Mouse (Mus musculus): Measurements from ENCODE around the gene Gm20696. TPM values are rescaled to one million over a fixed set of nuclear protein-coding genes. Genes with fewer than 3 reads are reported as not detected.

Gene Gm20696
- total and polyA plus RNA-seq, 2 experiments from 2014 or later = 2.5 to 3.6 TPM

DNA sequence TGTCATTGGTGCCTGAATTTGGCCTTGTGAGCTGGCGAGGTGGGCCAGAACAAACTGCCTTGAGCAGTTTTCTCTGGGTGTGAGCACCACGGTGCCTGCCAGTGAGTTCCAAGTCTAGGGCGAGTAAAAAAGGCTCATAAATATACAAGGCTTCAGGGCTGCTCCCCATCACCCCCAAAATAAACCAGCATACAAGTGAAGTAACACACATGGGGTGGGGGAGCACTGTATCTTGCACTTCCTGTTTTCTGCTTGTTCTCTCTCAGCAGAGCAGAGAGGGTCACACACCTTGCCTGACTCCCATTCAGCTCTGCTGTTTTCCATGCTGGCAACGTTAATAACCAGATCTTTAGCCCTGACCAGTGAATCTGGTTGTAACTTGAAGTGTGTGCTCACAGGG, 29.1 kb downstream of the Gm20696 start:
- no peak for ATAC-seq
- 0 out of 2 replicates have a peak, but pooled peaks cover 6% of the 10 kb centered on the region for H3K36me3 ChIP-seq (ENCODE audit: insufficient read depth, low read length)
- H3K27ac ChIP-seq = no peak overlapping the region
- H3K9ac ChIP-seq (replicated peaks; ENCODE audit: low read length) = no peak overlapping the region
- no peaks in the 10 kb centered on the region for H3K27me3 ChIP-seq (ENCODE audit: insufficient read depth, low read length)
- TF ChIP-seq CTCF (IDR thresholded peaks at IDR 0.05; ENCODE audit: low read depth) = no peak
- no peak for DNase-seq (ENCODE audit: low spot score)
- H3K4me2 ChIP-seq (ENCODE audit: low read depth, low read length) = no peak overlapping the region
- 83% methylated on average over 4 of the region's 4 CpGs for WGBS
- H3K4me3 ChIP-seq (ENCODE audit: low read length) = no peak overlapping the region
- H3K9me3 ChIP-seq (ENCODE audit: low read length) = no peaks in the 10 kb centered on the region
- H3K4me1 ChIP-seq (ENCODE audit: insufficient read depth, low read length) = no peaks in the 10 kb centered on the region

GRCm38 (mm10) chr6:99636801-99637200, 29.8 kb downstream of the Gm20696 start:
- TF ChIP-seq CTCF (IDR thresholded peaks at IDR 0.05; ENCODE audit: low read depth) = no peak
- DNase-seq (ENCODE audit: low spot score) (no peak), ATAC-seq (no peak)
- no peaks in the 10 kb centered on the region for H3K9me3 ChIP-seq (ENCODE audit: low read length)
- no peaks in the 10 kb centered on the region for H3K27me3 ChIP-seq (ENCODE audit: insufficient read depth, low read length)
- no peak overlapping the region for H3K27ac ChIP-seq
- WGBS = 52% methylated on average over 8 of the region's 8 CpGs
- no peak overlapping the region for H3K4me3 ChIP-seq (ENCODE audit: low read length)
- H3K9ac ChIP-seq (replicated peaks; ENCODE audit: low read length) = no peak overlapping the region
- H3K4me1 ChIP-seq (ENCODE audit: insufficient read depth, low read length) = no peaks in the 10 kb centered on the region
- H3K4me2 ChIP-seq (ENCODE audit: low read depth, low read length) = no peak overlapping the region
- 0 out of 2 replicates have a peak, but pooled peaks cover 6% of the 10 kb centered on the region for H3K36me3 ChIP-seq (ENCODE audit: insufficient read depth, low read length)

- H3K9ac ChIP-seq (replicated peaks; ENCODE audit: low read length) = no peak overlapping the region
- 56% methylated on average over 9 of the region's 9 CpGs for WGBS
- H3K27me3 ChIP-seq (ENCODE audit: insufficient read depth, low read length) = no peaks in the 10 kb centered on the region
- no peaks in the 10 kb centered on the region for H3K9me3 ChIP-seq (ENCODE audit: low read length)
- no peak overlapping the region for H3K4me2 ChIP-seq (ENCODE audit: low read depth, low read length)
- H3K4me1 ChIP-seq (ENCODE audit: insufficient read depth, low read length) = no peaks in the 10 kb centered on the region
- no peak overlapping the region for H3K27ac ChIP-seq
- no peak for ATAC-seq
- no peak for TF ChIP-seq CTCF (IDR thresholded peaks at IDR 0.05; ENCODE audit: low read depth)
- no peak overlapping the region for H3K4me3 ChIP-seq (ENCODE audit: low read length)
- 0 out of 2 replicates have a peak, but pooled peaks cover 6% of the 10 kb centered on the region for H3K36me3 ChIP-seq (ENCODE audit: insufficient read depth, low read length)
- no peak for DNase-seq (ENCODE audit: low spot score)
Measured at GRCm38 (mm10) chr6:99636121-99636520, 30.5 kb downstream of the Gm20696 start.

- DNase-seq (ENCODE audit: low spot score) (no peak), ATAC-seq (no peak)
- no peaks in the 10 kb centered on the region; the same call in 1 of the 2 replicates for H3K36me3 ChIP-seq (ENCODE audit: insufficient read depth, low read length)
- no peaks in the 10 kb centered on the region for H3K27me3 ChIP-seq (ENCODE audit: insufficient read depth, low read length)
- 86% methylated on average over 32 of the region's 32 CpGs for WGBS
- no peak for TF ChIP-seq CTCF (IDR thresholded peaks at IDR 0.05; ENCODE audit: low read depth)
- H3K27ac ChIP-seq = no peak overlapping the region
- no peaks in the 10 kb centered on the region for H3K9me3 ChIP-seq (ENCODE audit: low read length)
- H3K9ac ChIP-seq (replicated peaks; ENCODE audit: low read length) = no peak overlapping the region
- H3K4me1 ChIP-seq (ENCODE audit: insufficient read depth, low read length) = no peaks in the 10 kb centered on the region
- no peak overlapping the region for H3K4me3 ChIP-seq (ENCODE audit: low read length)
- no peak overlapping the region for H3K4me2 ChIP-seq (ENCODE audit: low read depth, low read length)
Measured at GRCm38 (mm10) chr6:99632121-99632980, 34.2 kb downstream of the Gm20696 start.

DNA sequence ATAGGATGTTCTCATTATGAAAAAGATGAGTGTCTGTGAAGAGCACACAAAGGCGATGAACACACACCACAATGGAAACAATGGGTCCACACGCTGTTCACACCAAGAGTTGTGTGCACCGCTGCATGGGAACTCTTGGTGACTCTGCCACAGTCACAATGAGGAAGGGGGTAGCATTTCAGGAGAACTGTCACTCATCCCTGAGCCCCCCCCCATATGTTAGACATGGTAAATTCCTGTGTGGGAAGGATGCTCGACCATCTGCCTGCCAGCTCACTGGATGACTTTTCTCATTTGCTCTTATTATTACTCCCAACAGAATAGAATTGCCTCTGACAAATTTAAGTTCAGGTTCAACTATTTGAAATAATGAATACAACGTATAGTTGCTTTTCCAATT, 35.0 kb downstream of the Gm20696 start:
- Histone ChIP-seq H3K9ac (replicated peaks; ENCODE audit: low read length) (no peak overlapping the region), H3K27me3 (ENCODE audit: insufficient read depth, low read length) (no peaks in the 10 kb centered on the region), H3K36me3 (ENCODE audit: insufficient read depth, low read length) (no peaks in the 10 kb centered on the region; the same call in 1 of the 2 replicates), H3K4me2 (ENCODE audit: low read depth, low read length) (no peak overlapping the region), H3K27ac (no peak overlapping the region), H3K4me3 (ENCODE audit: low read length) (no peak overlapping the region), H3K9me3 (ENCODE audit: low read length) (no peaks in the 10 kb centered on the region), H3K4me1 (ENCODE audit: insufficient read depth, low read length) (no peaks in the 10 kb centered on the region)
- no peak for TF ChIP-seq CTCF (IDR thresholded peaks at IDR 0.05; ENCODE audit: low read depth)
- DNase-seq (ENCODE audit: low spot score) = no peak
- ATAC-seq = no peak
- 59% methylated on average over 5 of the region's 5 CpGs for WGBS

DNA sequence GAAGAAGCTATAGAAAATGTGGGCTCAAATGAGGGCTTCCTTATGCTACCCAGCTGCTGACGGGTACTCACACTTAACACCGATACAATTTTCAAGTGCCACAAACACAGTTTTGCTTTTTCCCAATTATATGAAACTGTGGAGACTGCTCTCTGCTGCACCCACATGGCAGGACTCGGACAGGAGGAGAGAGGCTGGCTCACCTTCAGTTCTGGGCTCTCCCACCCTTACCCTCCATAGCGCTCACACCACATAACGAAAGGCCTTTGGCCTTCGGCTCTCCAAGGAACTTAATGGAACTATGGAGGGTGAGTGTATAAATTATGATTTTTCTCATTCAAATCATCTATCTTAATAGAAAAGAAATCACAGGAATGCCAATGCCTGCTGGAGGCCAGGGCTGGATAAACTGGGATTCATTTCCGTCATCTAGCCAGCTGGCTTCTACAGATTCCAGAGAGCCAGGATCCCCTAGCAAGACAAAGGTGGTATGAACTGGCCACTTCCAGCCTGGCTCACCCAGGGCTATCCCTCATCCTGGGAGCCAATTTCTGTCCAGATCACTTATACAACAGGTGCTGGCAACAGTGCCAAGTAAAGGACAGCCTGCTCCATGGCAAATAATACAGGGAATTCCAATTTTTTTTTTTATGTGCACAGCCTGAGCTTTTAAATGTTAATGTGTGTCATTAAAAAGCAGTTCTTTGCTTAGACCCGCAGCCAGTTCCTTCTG, 36.7 kb downstream of the Gm20696 start:
- no peak for DNase-seq (ENCODE audit: low spot score)

More for the DNA sequence above, 36.7 kb downstream of the Gm20696 start:
- Histone ChIP-seq H3K27ac (no peak overlapping the region), H3K4me3 (ENCODE audit: low read length) (no peak overlapping the region), H3K9ac (replicated peaks; ENCODE audit: low read length) (no peak overlapping the region), H3K36me3 (ENCODE audit: insufficient read depth, low read length) (no peaks in the 10 kb centered on the region; the same call in 1 of the 2 replicates), H3K27me3 (ENCODE audit: insufficient read depth, low read length) (no peaks in the 10 kb centered on the region), H3K9me3 (ENCODE audit: low read length) (no peaks in the 10 kb centered on the region), H3K4me1 (ENCODE audit: insufficient read depth, low read length) (no peaks in the 10 kb centered on the region), H3K4me2 (ENCODE audit: low read depth, low read length) (no peak overlapping the region)
- ATAC-seq = peak; percentile 50; the same call in 1 of the 2 replicates
- peak; percentile 42; the same call in 1 of the 2 replicates for TF ChIP-seq CTCF (IDR thresholded peaks at IDR 0.05; ENCODE audit: low read depth)
- 76% methylated on average over 8 of the region's 8 CpGs for WGBS

All from hindbrain, postnatal 0 days (tissue).